Mouse (Mus musculus) heart, adult 9 months (tissue): ENCODE data around the gene Zfp729a.
A peak's percentile ranks its signal among the peaks of the same experiment; 100 is the strongest.
"Not testable (repeated sequence)": the region's sequence is repeated elsewhere in the genome, so short reads cannot be mapped to it uniquely, and the experiment has no call there.

Experiments used
- DNase-seq, 2 experiments: peaks; one replicate each; pipeline ENCODE4 v3.0.0; 2022; ENCODE audit warnings: low spot score in 2 of 2

Gene Zfp729a

GRCm38 (mm10) chr13:67637294-67638007 is at the start of gene Zfp729a, which contains the start of gene Gm49345:
Gene Zfp729a (minus strand): TSS chr13:67637791.
Gene Gm49345 (minus strand): TSS chr13:67637769.
- peak; percentile 87 to 91 for DNase-seq

GRCm38 (mm10) chr13:67686971-67687370 is 49.4 kb upstream of the Zfp729a start, which contains the start of gene Zfp738:
Gene Zfp738 (minus strand): TSS chr13:67687071.
- no peak for DNase-seq

- not testable (repeated sequence) for DNase-seq
Measured at GRCm38 (mm10) chr13:67683841-67684240, 46.2 kb upstream of the Zfp729a start.

GRCm38 (mm10) chr13:67682959-67683735 is 45.6 kb upstream of the Zfp729a start:
- DNase-seq: peak; percentile 84 to 88

- no peak for DNase-seq
Measured at GRCm38 (mm10) chr13:67674902-67675301, 37.3 kb upstream of the Zfp729a start.

- DNase-seq: no peak
Measured at GRCm38 (mm10) chr13:67652496-67652895, 14.9 kb upstream of the Zfp729a start.

- DNase-seq: no peak
Measured at GRCm38 (mm10) chr13:67610108-67610507, 27.5 kb downstream of the Zfp729a start.

GRCm38 (mm10) chr13:67609066-67609876 is 28.3 kb downstream of the Zfp729a start, which contains the start of gene Zfp729b:
Gene Zfp729b (minus strand): TSS chr13:67609707.
- peak; percentile 79 to 90 for DNase-seq

- no peak for DNase-seq
Measured at GRCm38 (mm10) chr13:67572591-67573189, 64.9 kb downstream of the Zfp729a start.
